Mouse (Mus musculus): ENCODE results near the gene Prdm5. TPM values are rescaled to one million over a fixed set of nuclear protein-coding genes. Genes with fewer than 3 reads are reported as not detected.

Gene Prdm5
- polyA plus RNA-seq, 1 experiment from 2014 or later, result 24.9 TPM

DNA sequence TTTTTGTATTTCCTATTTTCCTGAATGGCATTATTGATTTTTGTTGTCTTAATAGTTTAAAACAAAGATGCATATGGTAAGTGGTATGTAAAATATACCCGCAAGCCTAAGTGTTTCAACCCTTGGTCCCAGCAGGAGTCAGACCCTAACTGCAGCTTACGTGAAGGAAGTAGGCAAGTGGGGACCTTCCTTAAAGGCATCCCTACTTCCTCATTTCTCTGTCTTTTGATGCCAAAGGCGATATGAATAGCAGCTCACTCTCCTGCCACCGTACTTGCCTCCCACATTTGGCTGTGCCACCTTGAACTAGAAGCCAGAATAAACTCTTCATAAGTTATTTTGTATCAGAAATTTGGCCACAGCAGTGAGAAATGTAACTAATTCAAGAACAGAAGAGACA is 63.8 kb downstream of the Prdm5 start:
- Histone ChIP-seq H3K27me3 (no peaks in the 10 kb centered on the region), H3K4me1 (no peaks in the 10 kb centered on the region), H3K9me3 (no peaks in the 10 kb centered on the region), H3K36me3 (no peaks in the 10 kb centered on the region), H3K9ac (no peak overlapping the region), H3K4me3 (no peak overlapping the region), H3K4me2 (no peak overlapping the region), H3K27ac (no peak overlapping the region)
- WGBS, result 91% methylated on average over 4 of the region's 4 CpGs
- no peak for ATAC-seq (ENCODE audit: borderline replicate concordance, extremely low read depth, low FRiP score, low TSS enrichment)

- Histone ChIP-seq H3K4me2 (no peak overlapping the region), H3K9ac (no peak overlapping the region), H3K4me1 (no peaks in the 10 kb centered on the region), H3K27me3 (no peaks in the 10 kb centered on the region), H3K36me3 (no peaks in the 10 kb centered on the region), H3K27ac (no peak overlapping the region), H3K9me3 (no peaks in the 10 kb centered on the region), H3K4me3 (no peak overlapping the region)
- 43% methylated on average over 4 of the region's 4 CpGs for WGBS
- no peak for ATAC-seq (ENCODE audit: borderline replicate concordance, extremely low read depth, low FRiP score, low TSS enrichment)
Observed at GRCm38 (mm10) chr6:65849127-65849526, 70.3 kb downstream of the Prdm5 start.

DNA sequence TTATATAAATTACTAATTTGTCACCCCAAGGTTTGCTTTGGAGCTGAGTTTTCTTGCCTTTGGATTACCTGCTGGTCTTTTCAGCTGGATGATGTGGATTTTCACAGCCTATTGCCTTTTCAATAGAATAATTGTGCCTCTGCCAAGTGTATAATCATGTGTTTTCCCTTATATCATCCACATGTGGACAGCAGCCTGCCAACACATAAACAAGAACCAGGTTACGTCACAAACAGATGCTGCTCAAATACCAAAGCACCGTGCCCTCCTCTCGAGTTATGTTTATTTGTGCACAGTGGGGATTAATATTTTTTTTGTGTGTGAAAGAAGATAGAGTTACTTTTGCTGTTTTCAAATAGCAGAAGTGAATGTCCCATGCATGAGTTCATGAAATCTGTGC is 70.9 kb downstream of the Prdm5 start:
- Histone ChIP-seq H3K4me1 (no peaks in the 10 kb centered on the region), H3K4me2 (no peak overlapping the region), H3K36me3 (no peaks in the 10 kb centered on the region), H3K9me3 (no peaks in the 10 kb centered on the region), H3K27ac (no peak overlapping the region), H3K9ac (no peak overlapping the region), H3K4me3 (no peak overlapping the region), H3K27me3 (no peaks in the 10 kb centered on the region)
- WGBS, result 51% methylated on average over 3 of the region's 3 CpGs
- ATAC-seq (ENCODE audit: borderline replicate concordance, extremely low read depth, low FRiP score, low TSS enrichment), result no peak

DNA sequence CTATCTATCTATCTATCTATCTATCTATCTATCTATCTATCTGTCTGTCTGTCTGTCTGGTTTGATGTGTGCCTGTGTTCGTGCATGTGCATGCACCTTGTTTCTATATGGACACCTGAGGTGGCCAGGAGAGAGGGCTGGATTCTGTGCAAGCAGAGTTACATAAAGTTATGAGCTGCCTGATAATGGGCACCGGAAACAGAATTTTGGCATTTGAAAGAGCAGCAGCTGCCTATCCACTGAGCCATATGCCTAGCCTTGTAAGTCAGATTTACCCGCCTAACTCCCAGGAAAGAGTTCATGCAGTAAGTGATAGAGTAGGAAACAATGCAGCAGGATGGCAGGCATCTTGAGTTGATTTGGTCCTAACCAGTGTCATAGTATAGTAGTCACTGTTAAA is 71.4 kb downstream of the Prdm5 start:
- H3K27me3 ChIP-seq, result no peaks in the 10 kb centered on the region
- H3K4me1 ChIP-seq, result no peaks in the 10 kb centered on the region
- no peak overlapping the region for H3K4me2 ChIP-seq
- H3K9me3 ChIP-seq, result no peaks in the 10 kb centered on the region
- no peak overlapping the region for H3K4me3 ChIP-seq
- H3K9ac ChIP-seq, result no peak overlapping the region
- H3K27ac ChIP-seq, result no peak overlapping the region
- 85% methylated on average over 3 of the region's 3 CpGs for WGBS
- no peaks in the 10 kb centered on the region for H3K36me3 ChIP-seq
- ATAC-seq (ENCODE audit: borderline replicate concordance, extremely low read depth, low FRiP score, low TSS enrichment), result no peak

DNA sequence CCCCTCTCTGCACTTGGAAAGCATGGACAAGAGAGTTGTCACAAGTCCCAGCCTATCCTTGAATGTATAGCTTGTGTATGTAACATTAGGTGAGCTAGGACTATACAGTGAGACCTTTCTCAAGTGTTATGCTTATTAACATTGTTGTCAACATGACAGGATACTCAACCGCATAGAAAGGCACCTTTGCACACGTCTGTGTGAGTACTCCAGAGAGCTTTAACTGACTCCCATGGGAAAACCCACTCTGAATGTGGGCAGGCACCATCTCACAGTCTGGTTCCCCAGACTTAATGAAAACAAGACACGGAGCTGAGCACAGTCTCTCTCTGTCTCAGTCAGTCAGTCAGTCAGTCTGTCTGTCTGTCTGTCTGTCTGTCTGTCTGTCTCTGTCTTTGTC is 75.2 kb downstream of the Prdm5 start:
- Histone ChIP-seq H3K27me3 (no peaks in the 10 kb centered on the region), H3K27ac (no peak overlapping the region), H3K4me2 (no peak overlapping the region), H3K36me3 (no peaks in the 10 kb centered on the region), H3K9me3 (no peaks in the 10 kb centered on the region), H3K9ac (no peak overlapping the region), H3K4me3 (no peak overlapping the region), H3K4me1 (no peaks in the 10 kb centered on the region)
- no peak for ATAC-seq (ENCODE audit: borderline replicate concordance, extremely low read depth, low FRiP score, low TSS enrichment)
- WGBS, result 69% methylated on average over 3 of the region's 3 CpGs

DNA sequence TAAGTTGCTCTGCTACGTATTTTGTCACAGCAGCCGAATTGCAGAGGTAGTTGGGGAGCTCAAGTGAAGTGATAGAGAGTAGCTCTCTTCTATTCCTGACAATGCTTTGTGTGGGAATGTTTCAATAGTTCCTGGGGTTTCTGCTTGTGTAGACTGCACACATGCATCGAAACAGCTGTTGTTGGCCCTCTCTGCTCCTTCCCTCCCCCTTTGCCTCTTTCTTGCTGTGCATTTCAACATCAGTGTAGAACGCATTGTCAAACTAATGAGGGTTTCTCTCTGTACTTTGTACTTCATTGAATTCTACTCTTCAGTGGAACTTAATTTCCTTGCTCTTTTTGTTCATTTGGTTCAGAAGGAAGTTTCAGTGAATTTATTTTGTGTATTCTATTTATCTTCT is 75.8 kb downstream of the Prdm5 start:
- H3K9me3 ChIP-seq, result no peaks in the 10 kb centered on the region
- WGBS, result 83% methylated on average over 4 of the region's 4 CpGs
- H3K4me2 ChIP-seq, result no peak overlapping the region
- ATAC-seq (ENCODE audit: borderline replicate concordance, extremely low read depth, low FRiP score, low TSS enrichment), result no peak
- H3K36me3 ChIP-seq, result no peaks in the 10 kb centered on the region
- no peak overlapping the region for H3K9ac ChIP-seq
- no peak overlapping the region for H3K27ac ChIP-seq
- H3K4me1 ChIP-seq, result no peaks in the 10 kb centered on the region
- H3K27me3 ChIP-seq, result no peaks in the 10 kb centered on the region
- H3K4me3 ChIP-seq, result no peak overlapping the region

DNA sequence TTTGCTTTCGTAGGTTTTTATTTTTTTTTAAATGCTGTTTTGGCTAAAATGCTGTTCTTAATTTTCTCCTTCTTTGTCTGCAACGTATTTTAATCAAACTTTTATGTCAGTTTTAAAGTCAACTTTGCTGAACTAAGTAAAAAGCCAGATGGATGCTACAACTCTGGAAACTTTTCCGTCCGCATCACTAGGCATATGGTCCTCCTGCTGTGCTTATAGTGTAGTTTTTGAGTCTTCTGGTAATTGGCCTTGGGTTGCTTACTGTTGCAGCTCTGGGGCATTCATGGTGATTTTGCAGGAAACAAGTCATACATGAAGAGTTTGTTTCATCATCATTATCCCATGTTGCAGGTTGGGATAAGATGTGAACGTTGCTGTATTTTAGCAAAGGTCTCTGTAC is 81.8 kb downstream of the Prdm5 start:
- 88% methylated on average over 5 of the region's 5 CpGs for WGBS
- ATAC-seq (ENCODE audit: borderline replicate concordance, extremely low read depth, low FRiP score, low TSS enrichment), result no peak

GRCm38 (mm10) chr6:65862836-65863235 is 84.0 kb downstream of the Prdm5 start:
- Histone ChIP-seq H3K4me2 (no peak overlapping the region), H3K9ac (no peak overlapping the region), H3K4me3 (no peak overlapping the region), H3K36me3 (no peaks in the 10 kb centered on the region), H3K4me1 (no peaks in the 10 kb centered on the region), H3K27me3 (no peaks in the 10 kb centered on the region), H3K9me3 (no peaks in the 10 kb centered on the region), H3K27ac (no peak overlapping the region)
- 89% methylated on average over 3 of the region's 3 CpGs for WGBS
- no peak for ATAC-seq (ENCODE audit: borderline replicate concordance, extremely low read depth, low FRiP score, low TSS enrichment)

More for the DNA sequence above, 81.8 kb downstream of the Prdm5 start:
- no peak overlapping the region for H3K4me2 ChIP-seq
- no peaks in the 10 kb centered on the region for H3K27me3 ChIP-seq
- H3K4me3 ChIP-seq, result no peak overlapping the region
- H3K4me1 ChIP-seq, result no peaks in the 10 kb centered on the region
- no peak overlapping the region for H3K27ac ChIP-seq
- H3K9me3 ChIP-seq, result no peaks in the 10 kb centered on the region
- H3K36me3 ChIP-seq, result no peaks in the 10 kb centered on the region
- H3K9ac ChIP-seq, result no peak overlapping the region

GRCm38 (mm10) chr6:65864233-65864632 is 85.4 kb downstream of the Prdm5 start:
- Histone ChIP-seq H3K27me3 (no peaks in the 10 kb centered on the region), H3K9me3 (no peaks in the 10 kb centered on the region), H3K4me1 (no peaks in the 10 kb centered on the region), H3K4me3 (no peak overlapping the region), H3K27ac (no peak overlapping the region), H3K4me2 (no peak overlapping the region), H3K9ac (no peak overlapping the region), H3K36me3 (no peaks in the 10 kb centered on the region)
- no peak for ATAC-seq (ENCODE audit: borderline replicate concordance, extremely low read depth, low FRiP score, low TSS enrichment)
- 85% methylated on average over 3 of the region's 3 CpGs for WGBS

DNA sequence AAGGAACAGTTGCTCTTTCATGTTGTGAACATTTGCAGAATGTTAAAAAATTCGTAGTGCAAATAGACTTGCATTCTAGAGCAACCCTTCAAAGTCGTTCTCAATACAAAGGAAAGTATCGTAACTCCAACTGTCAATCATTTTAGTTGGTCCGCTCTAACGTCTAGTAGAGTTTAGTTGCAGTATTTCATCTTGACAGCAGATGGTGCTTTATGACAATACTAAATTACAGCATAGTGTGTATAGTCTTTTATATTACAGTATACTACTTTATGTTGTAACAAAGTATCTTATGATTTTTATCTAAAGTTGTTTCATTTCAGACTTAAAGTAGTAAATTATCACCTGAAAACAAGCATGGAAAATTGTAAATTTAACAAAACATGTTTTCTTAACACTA is 86.1 kb downstream of the Prdm5 start:
- Histone ChIP-seq H3K4me2 (no peak overlapping the region), H3K9me3 (no peaks in the 10 kb centered on the region), H3K36me3 (0 out of 2 replicates have a peak, but pooled peaks cover under 1% of the 10 kb centered on the region), H3K9ac (no peak overlapping the region), H3K27ac (no peak overlapping the region), H3K27me3 (no peaks in the 10 kb centered on the region), H3K4me3 (no peak overlapping the region), H3K4me1 (no peaks in the 10 kb centered on the region)
- WGBS, result 75% methylated on average over 5 of the region's 5 CpGs
- no peak for ATAC-seq (ENCODE audit: borderline replicate concordance, extremely low read depth, low FRiP score, low TSS enrichment)

GRCm38 (mm10) chr6:65865861-65866260 is 87.1 kb downstream of the Prdm5 start:
- H3K4me2 ChIP-seq, result no peak overlapping the region
- no peak overlapping the region for H3K9ac ChIP-seq
- 0 out of 2 replicates have a peak, but pooled peaks cover 4% of the 10 kb centered on the region for H3K36me3 ChIP-seq
- 93% methylated on average over 4 of the region's 4 CpGs for WGBS
- H3K4me1 ChIP-seq, result no peaks in the 10 kb centered on the region
- no peak overlapping the region for H3K27ac ChIP-seq
- H3K4me3 ChIP-seq, result no peak overlapping the region
- H3K9me3 ChIP-seq, result no peaks in the 10 kb centered on the region
- H3K27me3 ChIP-seq, result no peaks in the 10 kb centered on the region
- no peak for ATAC-seq (ENCODE audit: borderline replicate concordance, extremely low read depth, low FRiP score, low TSS enrichment)

DNA sequence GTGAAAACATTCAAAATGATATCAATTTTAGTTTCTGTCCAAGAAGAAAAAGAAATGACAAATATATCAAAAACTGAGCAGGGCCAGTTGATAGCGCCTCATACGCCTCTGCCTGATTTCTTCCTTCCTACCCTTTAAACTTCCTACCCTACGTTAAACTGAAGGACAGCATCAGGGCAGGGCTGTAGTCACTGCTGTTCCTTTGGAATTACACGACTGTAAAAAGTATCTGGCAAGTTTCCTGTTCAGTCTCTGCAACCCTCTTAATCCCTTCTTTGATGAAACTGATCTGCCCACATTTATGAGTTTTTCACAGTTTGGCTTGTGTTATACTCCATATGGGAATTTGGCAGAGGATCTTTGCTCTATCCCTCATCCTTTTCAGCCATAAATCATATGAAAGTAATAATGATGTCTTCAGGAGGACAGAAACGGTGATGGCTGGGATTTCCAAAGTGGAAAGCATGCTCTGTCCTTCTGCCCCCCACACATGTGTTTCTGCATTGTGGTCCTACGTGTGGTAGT is 93.0 kb downstream of the Prdm5 start:
- WGBS, result 60% methylated on average over 6 of the region's 6 CpGs
- Histone ChIP-seq H3K36me3 (0 out of 2 replicates have a peak, but pooled peaks cover 4% of the 10 kb centered on the region), H3K9me3 (no peaks in the 10 kb centered on the region), H3K27me3 (no peaks in the 10 kb centered on the region), H3K27ac (no peak overlapping the region), H3K4me3 (no peak overlapping the region), H3K9ac (no peak overlapping the region), H3K4me2 (no peak overlapping the region), H3K4me1 (no peaks in the 10 kb centered on the region)
- ATAC-seq (ENCODE audit: borderline replicate concordance, extremely low read depth, low FRiP score, low TSS enrichment), result no peak

DNA sequence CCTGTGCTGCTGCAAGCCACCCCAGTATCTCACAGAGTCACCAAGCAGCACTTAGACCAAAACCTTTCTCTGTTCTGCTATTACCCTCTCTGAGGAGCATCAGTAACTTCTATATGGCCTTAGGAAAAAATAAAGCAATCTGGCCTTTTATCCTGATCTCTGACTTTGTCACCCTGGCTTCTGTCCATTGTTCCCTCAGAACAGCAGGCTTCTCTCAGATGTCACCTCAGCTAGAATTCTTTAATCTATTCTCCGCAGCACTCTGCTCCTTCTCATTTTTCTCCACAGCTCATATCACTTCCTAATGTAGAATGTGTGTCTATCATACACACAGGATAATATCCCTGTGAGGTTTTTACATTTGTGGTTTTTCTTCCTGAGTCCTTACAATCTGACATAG is 99.5 kb downstream of the Prdm5 start:
- WGBS, result 44% methylated on average over 1 of the region's 1 CpGs
- ATAC-seq (ENCODE audit: borderline replicate concordance, extremely low read depth, low FRiP score, low TSS enrichment), result peak; percentile 52; the same call in 1 of the 2 replicates

More for the DNA sequence above, 99.5 kb downstream of the Prdm5 start:
- Histone ChIP-seq H3K27me3 (no peaks in the 10 kb centered on the region), H3K9me3 (no peaks in the 10 kb centered on the region), H3K4me1 (0 out of 2 replicates have a peak, but pooled peaks cover 2% of the 10 kb centered on the region), H3K27ac (no peak overlapping the region), H3K4me2 (no peak overlapping the region), H3K9ac (no peak overlapping the region), H3K4me3 (no peak overlapping the region), H3K36me3 (peaks cover 5% of the 10 kb centered on the region; the same call in 1 of the 2 replicates)
